Mouse (Mus musculus): ENCODE measurements around the gene Tatdn3.

Gene Tatdn3

GRCm38 (mm10) chr1:191075199-191075883 is 12.6 kb upstream of the Tatdn3 start:
- peak; percentile 53 for DNase-seq (ENCODE audit: low read depth)

- no peak for DNase-seq (ENCODE audit: low read depth)
These were observed 10.8 kb upstream of the Tatdn3 start for GRCm38 (mm10) chr1:191073486-191073885.

GRCm38 (mm10) chr1:191073001-191073400 is 10.3 kb upstream of the Tatdn3 start:
- no peak for DNase-seq (ENCODE audit: low read depth)

GRCm38 (mm10) chr1:191072329-191072913 is 9.7 kb upstream of the Tatdn3 start:
- no peak for DNase-seq (ENCODE audit: low read depth)

GRCm38 (mm10) chr1:191071613-191072012 is 8.9 kb upstream of the Tatdn3 start:
- DNase-seq (ENCODE audit: low read depth) = no peak

GRCm38 (mm10) chr1:191070259-191070658 is 7.5 kb upstream of the Tatdn3 start:
- DNase-seq (ENCODE audit: low read depth) = no peak

- no peak for DNase-seq (ENCODE audit: low read depth)
These were observed 5.6 kb upstream of the Tatdn3 start for GRCm38 (mm10) chr1:191068377-191068776.

GRCm38 (mm10) chr1:191065188-191065587 is 2.5 kb upstream of the Tatdn3 start:
- DNase-seq (ENCODE audit: low read depth) = no peak

- no peak for DNase-seq (ENCODE audit: low read depth)
These were observed 1.8 kb upstream of the Tatdn3 start for GRCm38 (mm10) chr1:191064535-191064934.

- no peak for DNase-seq (ENCODE audit: low read depth)
These were observed 968 bp upstream of the Tatdn3 start for GRCm38 (mm10) chr1:191063700-191064099.

GRCm38 (mm10) chr1:191062241-191062780 is 421 bp downstream of the Tatdn3 start:
- no peak for DNase-seq (ENCODE audit: low read depth)

- no peak for DNase-seq (ENCODE audit: low read depth)
These were observed 5.3 kb downstream of the Tatdn3 start for GRCm38 (mm10) chr1:191057461-191057860.

GRCm38 (mm10) chr1:191055533-191055873 is 7.2 kb downstream of the Tatdn3 start:
- DNase-seq (ENCODE audit: low read depth) = no peak

GRCm38 (mm10) chr1:191054870-191055532 is 7.7 kb downstream of the Tatdn3 start:
- DNase-seq (ENCODE audit: low read depth) = no peak

GRCm38 (mm10) chr1:191053555-191053954 is 9.2 kb downstream of the Tatdn3 start:
- no peak for DNase-seq (ENCODE audit: low read depth)

- no peak for DNase-seq (ENCODE audit: low read depth)
These were observed 16.4 kb downstream of the Tatdn3 start for GRCm38 (mm10) chr1:191046231-191046824.

- no peak for DNase-seq (ENCODE audit: low read depth)
These were observed 17.5 kb downstream of the Tatdn3 start for GRCm38 (mm10) chr1:191045264-191045663.

- no peak for DNase-seq (ENCODE audit: low read depth)
These were observed 20.0 kb downstream of the Tatdn3 start for GRCm38 (mm10) chr1:191042688-191043087.

- no peak for DNase-seq (ENCODE audit: low read depth)
These were observed 20.6 kb downstream of the Tatdn3 start for GRCm38 (mm10) chr1:191042106-191042505.

GRCm38 (mm10) chr1:191041352-191041751 is 21.4 kb downstream of the Tatdn3 start:
- DNase-seq (ENCODE audit: low read depth) = no peak

GRCm38 (mm10) chr1:191037999-191038398 is 24.7 kb downstream of the Tatdn3 start:
- DNase-seq (ENCODE audit: low read depth) = no peak

GRCm38 (mm10) chr1:191036554-191037334 is 26.0 kb downstream of the Tatdn3 start, which contains the start of gene Spata45:
Gene Spata45, plus strand, starts transcription at chr1:191036639.
- no peak for DNase-seq (ENCODE audit: low read depth)
